Mouse (Mus musculus) cerebellum, postnatal 36 days (tissue): Measurements from ENCODE around the gene Tab1.

Source experiments
- DNase-seq, 2 experiments: peaks; one replicate each; pipeline ENCODE4 v3.0.0; 2021 to 2022; ENCODE audit warnings: mixed read lengths in 2 of 2

Tab1 gene

GRCm38 (mm10) chr15:80208446-80208845 is 75.5 kb downstream of the Tab1 start:
- DNase-seq: no peak
